Mouse (Mus musculus) midbrain, embryonic 13.5 days (tissue): Measurements from ENCODE around the gene Ccdc30. TPM values are rescaled to one million over a fixed set of nuclear protein-coding genes. Genes with fewer than 3 reads are reported as not detected.
A peak's percentile ranks its signal among the peaks of the same experiment; 100 is the strongest.

Source experiments
- ATAC-seq: fragments of 200-750 bp; cut with Nextera tagmentation; 2 replicates; pipeline ENCODE4 v1.8.0; 2017; ENCODE audit warnings: mild to moderate bottlenecking, moderate TSS enrichment, moderate library complexity
- H3K27ac ChIP-seq: fragments of 300-500 bp; sonication (generic); 2 replicates; pipeline ENCODE4 v1.5.1; 2015; ENCODE audit warnings: inconsistent platforms, mild to moderate bottlenecking, moderate library complexity
- H3K27me3 ChIP-seq: fragments of 300-500 bp; sonication (generic); 2 replicates; pipeline ENCODE4 v1.6.1; 2015; ENCODE audit warnings: mild to moderate bottlenecking, inconsistent platforms
- H3K36me3 ChIP-seq: fragments of 300-500 bp; sonication (generic); 2 replicates; pipeline ENCODE4 v1.6.1; 2015; ENCODE audit warnings: mild to moderate bottlenecking, inconsistent platforms
- H3K4me1 ChIP-seq: fragments of 300-500 bp; sonication (generic); replicated peaks from 2 replicates; pipeline ENCODE4 v1.6.1; 2015; ENCODE audit warnings: inconsistent platforms
- H3K4me2 ChIP-seq: fragments of 300-500 bp; sonication (generic); replicated peaks from 2 replicates; pipeline ENCODE4 v1.6.1; 2015; ENCODE audit warnings: moderate library complexity, mild to moderate bottlenecking, inconsistent platforms
- H3K4me3 ChIP-seq: fragments of 300-500 bp; sonication (generic); replicated peaks from 2 replicates; pipeline ENCODE4 v1.5.1; 2015; ENCODE audit warnings: mild to moderate bottlenecking, inconsistent platforms
- H3K9ac ChIP-seq: fragments of 300-500 bp; sonication (generic); replicated peaks from 2 replicates; pipeline ENCODE4 v1.6.1; 2015; ENCODE audit warnings: mild to moderate bottlenecking, inconsistent platforms
- H3K9me3 ChIP-seq: fragments of 300-500 bp; sonication (generic); 2 replicates; pipeline ENCODE4 v1.6.1; 2016; ENCODE audit warnings: mild to moderate bottlenecking, inconsistent platforms
- WGBS: fragments of 180-500 bp; shearing (Covaris S2); methylation state at CpG from one replicate; pipeline ENCODE4 v1.1.7; 2015; 5-methylcytosine and 5-hydroxymethylcytosine counted together
- polyA plus RNA-seq: library from polyadenylated mRNA; unstranded; fragments of >200 nt; fragmentation: Nextera tagmentation; extraction: Ambion mirVana; gene quantifications from 2 replicates; pipeline ENCODE4 v1.2.1, GENCODE M21; 2015

Ccdc30 gene
- polyA plus RNA-seq: 19.2 and 19.7 TPM in 2 replicates

DNA sequence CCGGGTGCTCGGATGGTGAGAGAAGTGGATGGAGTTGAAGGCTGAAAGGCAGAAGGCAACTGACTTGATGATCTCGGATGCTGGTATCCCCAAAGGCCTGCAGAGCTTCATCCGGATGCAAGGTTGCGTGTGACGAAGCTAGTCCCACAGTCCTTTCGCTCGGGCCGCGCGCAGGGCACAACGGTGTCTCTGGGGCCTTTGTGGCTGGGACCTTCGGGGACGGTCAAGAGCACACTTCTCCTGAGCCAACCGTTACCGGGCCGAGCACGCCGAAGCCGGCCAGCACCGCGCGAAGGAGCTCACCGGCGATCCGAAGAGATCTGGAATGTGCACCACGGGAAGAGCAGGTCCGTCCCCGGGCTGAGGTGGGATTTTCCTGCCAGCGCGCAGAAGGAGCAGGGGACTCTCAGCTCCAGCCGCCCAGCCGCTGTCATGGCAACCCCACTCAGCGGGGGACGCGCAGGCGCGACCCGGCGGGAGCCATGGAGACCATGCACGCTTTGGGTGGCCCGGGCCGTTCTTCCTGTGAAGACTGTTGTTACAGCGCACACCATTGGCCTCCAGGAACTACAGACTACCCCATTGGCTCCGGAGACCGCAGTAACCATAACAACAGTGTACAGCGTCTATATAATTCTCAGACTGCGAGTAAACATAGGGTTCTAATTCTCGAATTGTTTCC lies at the start of gene Ccdc30:
Gene Ccdc30 (minus strand): TSS at position 450 of the 682 bp plus-strand sequence.
- H3K4me3 ChIP-seq: peak within 1 kb of the TSS; percentile 71
- peaks cover 9% of the 10 kb centered on the region; the same call in 1 of the 2 replicates for H3K27me3 ChIP-seq
- peak within 1 kb of the TSS; percentile 73 for H3K27ac ChIP-seq
- H3K36me3 ChIP-seq: no peaks in the 10 kb centered on the region
- peak within 1 kb of the TSS; percentile 82 for H3K9ac ChIP-seq
- peak within 1 kb of the TSS; percentile 85 for H3K4me2 ChIP-seq
- no peaks in the 10 kb centered on the region for H3K9me3 ChIP-seq
- peak; percentile 100 for ATAC-seq
- peaks cover 20% of the 10 kb centered on the region for H3K4me1 ChIP-seq
- under 1% methylated on average over 49 of the region's 49 CpGs for WGBS

DNA sequence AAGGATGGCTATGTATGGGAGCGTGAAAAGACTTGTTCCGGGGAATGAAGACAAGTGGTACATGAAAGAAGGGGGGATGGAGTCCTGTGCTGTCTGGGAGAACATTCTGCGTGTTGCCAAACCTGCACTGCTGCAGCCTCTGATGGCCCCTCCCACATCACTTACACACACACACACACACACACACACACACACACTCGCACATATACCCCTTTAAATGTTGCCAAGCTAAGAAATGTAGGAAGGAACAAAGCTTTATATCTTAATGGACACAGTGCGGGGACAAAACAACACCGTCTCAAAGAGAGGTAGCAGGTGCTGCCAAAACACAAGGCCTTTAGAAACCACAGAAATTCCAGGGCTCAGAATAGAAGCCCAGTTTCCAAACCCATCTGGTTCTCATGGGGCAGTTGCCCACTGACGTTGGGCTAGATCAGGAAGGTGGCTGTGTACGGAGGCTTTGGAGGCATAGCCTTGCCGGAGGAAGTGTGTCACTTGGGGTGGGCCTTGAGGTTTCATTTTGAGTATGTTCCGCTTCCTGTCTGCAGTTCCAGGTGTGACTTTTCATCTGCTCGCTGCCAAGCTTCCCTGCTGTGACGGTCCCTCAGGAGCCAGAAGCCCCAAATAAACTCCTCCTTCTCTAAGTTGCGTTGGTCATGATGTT lies 48.6 kb upstream of the Ccdc30 start:
- no peak overlapping the region for H3K4me3 ChIP-seq
- H3K27me3 ChIP-seq: no peaks in the 10 kb centered on the region
- H3K4me2 ChIP-seq: no peak overlapping the region
- H3K36me3 ChIP-seq: no peaks in the 10 kb centered on the region
- no peak for ATAC-seq
- peaks cover 28% of the 10 kb centered on the region for H3K4me1 ChIP-seq
- no peak overlapping the region for H3K9ac ChIP-seq
- WGBS: 81% methylated on average over 13 of the region's 13 CpGs
- H3K9me3 ChIP-seq: no peaks in the 10 kb centered on the region
- H3K27ac ChIP-seq: peak overlapping the region; percentile 82

DNA sequence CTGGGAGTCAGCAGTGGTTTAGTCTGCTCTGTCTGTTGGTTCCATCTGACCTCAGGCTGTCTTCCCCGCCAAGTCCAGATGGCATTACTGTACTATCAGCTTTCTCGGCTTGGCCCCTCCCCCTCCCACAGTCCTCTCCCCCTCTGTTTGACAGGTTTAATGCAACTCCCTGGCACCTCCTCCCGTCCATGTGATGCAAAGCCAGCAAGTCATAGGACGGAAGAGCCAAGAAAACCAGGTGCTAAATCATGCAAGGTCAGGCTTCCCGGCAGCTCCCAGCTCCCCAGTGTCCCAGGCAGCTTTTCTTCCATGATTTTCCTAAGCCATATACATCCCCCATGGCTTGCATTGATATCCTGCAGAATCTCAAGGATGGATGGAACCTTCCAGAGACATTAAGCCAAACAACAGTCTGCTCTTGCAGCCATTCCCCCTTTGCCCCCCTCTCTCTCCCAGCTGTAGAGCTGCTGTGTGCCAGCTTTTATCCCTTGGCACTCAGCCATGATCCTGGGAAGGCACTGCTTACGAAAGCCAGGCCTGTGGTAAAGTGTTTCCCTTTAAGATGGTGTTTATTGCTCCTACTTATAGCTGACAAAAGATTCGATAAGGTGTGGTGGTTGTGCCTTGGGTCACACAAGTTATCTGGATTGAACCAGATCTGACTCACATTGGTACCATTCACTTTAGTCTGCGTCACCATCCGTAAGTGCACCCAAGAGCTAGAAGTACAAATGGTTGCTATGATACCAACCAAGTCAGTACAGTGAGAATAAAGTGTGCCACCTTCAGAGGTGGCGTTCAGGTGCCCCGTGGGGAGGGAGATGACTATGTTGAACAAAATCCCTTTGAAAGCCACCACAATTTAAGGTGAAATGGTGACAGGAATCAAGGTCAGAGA lies 47.8 kb upstream of the Ccdc30 start:
- no peaks in the 10 kb centered on the region for H3K36me3 ChIP-seq
- no peak overlapping the region for H3K4me3 ChIP-seq
- peak overlapping the region; percentile 82 for H3K27ac ChIP-seq
- ATAC-seq: peak; percentile 54
- peaks cover 28% of the 10 kb centered on the region for H3K4me1 ChIP-seq
- H3K9me3 ChIP-seq: no peaks in the 10 kb centered on the region
- no peaks in the 10 kb centered on the region for H3K27me3 ChIP-seq
- no peak overlapping the region for H3K4me2 ChIP-seq
- no peak overlapping the region for H3K9ac ChIP-seq
- 55% methylated on average over 11 of the region's 11 CpGs for WGBS

GRCm38 (mm10) chr4:119462457-119462856 lies 47.1 kb upstream of the Ccdc30 start:
- H3K4me3 ChIP-seq: no peak overlapping the region
- no peaks in the 10 kb centered on the region for H3K36me3 ChIP-seq
- H3K27me3 ChIP-seq: no peaks in the 10 kb centered on the region
- no peak for ATAC-seq
- H3K9ac ChIP-seq: no peak overlapping the region
- H3K9me3 ChIP-seq: no peaks in the 10 kb centered on the region
- H3K27ac ChIP-seq: peak overlapping the region; percentile 82
- H3K4me2 ChIP-seq: no peak overlapping the region
- 94% methylated on average over 3 of the region's 3 CpGs for WGBS
- H3K4me1 ChIP-seq: peaks cover 28% of the 10 kb centered on the region

- Histone ChIP-seq H3K9me3 (no peaks in the 10 kb centered on the region), H3K27ac (peak overlapping the region; percentile 82), H3K9ac (no peak overlapping the region), H3K27me3 (no peaks in the 10 kb centered on the region), H3K4me1 (peaks cover 28% of the 10 kb centered on the region), H3K4me2 (peak overlapping the region; percentile 16; the same call in 1 of the 2 replicates), H3K36me3 (no peaks in the 10 kb centered on the region), H3K4me3 (no peak overlapping the region)
- peak; percentile 85 for ATAC-seq
- 15% methylated on average over 8 of the region's 8 CpGs for WGBS
Observed at GRCm38 (mm10) chr4:119460728-119461141, 45.4 kb upstream of the Ccdc30 start.

GRCm38 (mm10) chr4:119460296-119460695 lies 45.0 kb upstream of the Ccdc30 start:
- H3K9me3 ChIP-seq: no peaks in the 10 kb centered on the region
- no peaks in the 10 kb centered on the region for H3K27me3 ChIP-seq
- no peak overlapping the region for H3K4me3 ChIP-seq
- no peaks in the 10 kb centered on the region for H3K36me3 ChIP-seq
- 60% methylated on average over 5 of the region's 5 CpGs for WGBS
- H3K9ac ChIP-seq: no peak overlapping the region
- ATAC-seq: no peak
- H3K4me1 ChIP-seq: peaks cover 28% of the 10 kb centered on the region
- H3K27ac ChIP-seq: peak overlapping the region; percentile 82
- peak overlapping the region; percentile 16; the same call in 1 of the 2 replicates for H3K4me2 ChIP-seq

GRCm38 (mm10) chr4:119453533-119453932 lies 38.2 kb upstream of the Ccdc30 start:
- WGBS: 12% methylated on average over 6 of the region's 6 CpGs
- Histone ChIP-seq H3K27ac (peak overlapping the region; percentile 74), H3K27me3 (no peaks in the 10 kb centered on the region), H3K9me3 (no peaks in the 10 kb centered on the region), H3K36me3 (no peaks in the 10 kb centered on the region), H3K4me3 (no peak overlapping the region), H3K4me1 (peaks cover 9% of the 10 kb centered on the region), H3K9ac (no peak overlapping the region), H3K4me2 (no peak overlapping the region)
- ATAC-seq: peak; percentile 69

GRCm38 (mm10) chr4:119453128-119453527 lies 37.8 kb upstream of the Ccdc30 start:
- WGBS: 64% methylated on average over 5 of the region's 5 CpGs
- no peaks in the 10 kb centered on the region for H3K27me3 ChIP-seq
- ATAC-seq: peak; percentile 62
- H3K9me3 ChIP-seq: no peaks in the 10 kb centered on the region
- H3K4me3 ChIP-seq: no peak overlapping the region
- peaks cover 9% of the 10 kb centered on the region for H3K4me1 ChIP-seq
- no peak overlapping the region for H3K9ac ChIP-seq
- H3K4me2 ChIP-seq: no peak overlapping the region
- H3K27ac ChIP-seq: peak overlapping the region; percentile 74
- H3K36me3 ChIP-seq: no peaks in the 10 kb centered on the region

- 79% methylated on average over 7 of the region's 7 CpGs for WGBS
- Histone ChIP-seq H3K4me1 (peaks cover 9% of the 10 kb centered on the region), H3K9ac (no peak overlapping the region), H3K27ac (no peak overlapping the region), H3K4me3 (no peak overlapping the region), H3K36me3 (no peaks in the 10 kb centered on the region), H3K4me2 (no peak overlapping the region), H3K27me3 (no peaks in the 10 kb centered on the region), H3K9me3 (no peaks in the 10 kb centered on the region)
- no peak for ATAC-seq
Observed at GRCm38 (mm10) chr4:119450436-119450835, 35.1 kb upstream of the Ccdc30 start.

- H3K9me3 ChIP-seq: no peaks in the 10 kb centered on the region
- H3K27ac ChIP-seq: no peak overlapping the region
- no peak for ATAC-seq
- no peaks in the 10 kb centered on the region for H3K4me1 ChIP-seq
- H3K4me2 ChIP-seq: no peak overlapping the region
- no peaks in the 10 kb centered on the region for H3K27me3 ChIP-seq
- H3K4me3 ChIP-seq: no peak overlapping the region
- no peaks in the 10 kb centered on the region for H3K36me3 ChIP-seq
- 83% methylated on average over 3 of the region's 3 CpGs for WGBS
- no peak overlapping the region for H3K9ac ChIP-seq
Observed at GRCm38 (mm10) chr4:119447786-119448185, 32.5 kb upstream of the Ccdc30 start.

DNA sequence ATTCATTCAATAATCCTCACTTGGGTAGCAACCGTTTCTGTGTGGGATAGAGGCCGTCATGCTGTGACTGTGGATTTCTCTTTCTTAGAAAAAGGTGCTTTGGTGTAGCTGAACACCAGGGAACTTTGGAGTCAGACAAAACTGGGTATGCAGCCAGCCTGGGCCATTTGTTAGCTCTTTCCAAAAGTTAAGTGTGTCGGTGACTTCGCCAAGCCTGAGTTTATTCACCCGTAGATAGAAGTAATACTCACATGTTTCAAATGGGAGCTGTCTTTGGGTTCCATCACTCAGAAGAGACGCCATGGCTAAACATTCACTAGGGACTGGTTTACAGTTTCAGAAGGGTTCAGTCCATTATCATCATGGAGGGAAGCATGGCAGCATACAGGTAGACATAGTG lies 31.9 kb upstream of the Ccdc30 start:
- H3K27me3 ChIP-seq: no peaks in the 10 kb centered on the region
- ATAC-seq: no peak
- WGBS: 88% methylated on average over 6 of the region's 6 CpGs

More for the DNA sequence above, 31.9 kb upstream of the Ccdc30 start:
- Histone ChIP-seq H3K9me3 (no peaks in the 10 kb centered on the region), H3K36me3 (no peaks in the 10 kb centered on the region), H3K4me2 (no peak overlapping the region), H3K9ac (no peak overlapping the region), H3K4me1 (0 out of 2 replicates have a peak, but pooled peaks cover 4% of the 10 kb centered on the region), H3K27ac (no peak overlapping the region), H3K4me3 (no peak overlapping the region)
